8 mouse cellular contexts compared by ENCODE assay signal in genomic region chr3:40893816-40894258, GRCm38 (mm10). TPM values are rescaled to one million over a fixed set of nuclear protein-coding genes. Genes with fewer than 3 reads are reported as not detected.
A peak's percentile ranks its signal among the peaks of the same experiment; 100 is the strongest.
DNase-seq lines count a peak whose midpoint lies in the region; ATAC-seq and TF ChIP-seq lines count a peak whose summit lies in the region.
"Not testable (repeated sequence)": the region's sequence is repeated elsewhere in the genome, so short reads cannot be mapped to it uniquely, and the experiment has no call there.

No protein-coding gene starts in this region.

- H3K36me3 ChIP-seq in hindbrain, embryonic 10.5 days; lung, postnatal 0 days (ENCODE audit: insufficient read depth, low read length): not testable (repeated sequence)

- ATAC-seq in frontal cortex, adult (ENCODE audit: low TSS enrichment), result peak; percentile 95
- peak; percentile 100 for ATAC-seq in lung, postnatal 0 days

- peak overlapping the region; percentile 82 for H3K27ac ChIP-seq in hindbrain, embryonic 10.5 days
- H3K27ac ChIP-seq in lung, postnatal 0 days (ENCODE audit: low read length), result 0 out of 2 replicates have a peak overlapping the region, but pooled peaks have one; percentile 26

- H3K4me2 ChIP-seq in lung, postnatal 0 days (replicated peaks; ENCODE audit: low read depth, low read length), result peak overlapping the region; percentile 46

- H3K4me1 ChIP-seq in hindbrain, embryonic 10.5 days (replicated peaks), result peaks cover 13% of the 10 kb centered on the region
- H3K4me1 ChIP-seq in lung, postnatal 0 days (ENCODE audit: insufficient read depth, low read depth, low read length), result not testable (repeated sequence)

- not testable (repeated sequence) for H3K9me3 ChIP-seq in hindbrain, embryonic 10.5 days; lung, postnatal 0 days (ENCODE audit: low read length)

- peak overlapping the region; percentile 43 for H3K9ac ChIP-seq in lung, postnatal 0 days (replicated peaks; ENCODE audit: low read depth)

- peak; percentile 93 for DNase-seq in MEL-GATA-1-ER (ENCODE audit: extremely low read depth, low read depth)
- DNase-seq in cerebellum, adult 8-10 months, result peak; percentile 98
- peak; percentile 99 for DNase-seq in hindbrain, embryonic 10.5 days (ENCODE audit: low spot score)
- peak; percentile 99 for DNase-seq in layer of hippocampus, adult 9-11 months
- peak; percentile 99 for DNase-seq in lung, postnatal 0 days (ENCODE audit: low spot score)
- peak; percentile 95 for DNase-seq in ovary, postnatal 14 days (ENCODE audit: low spot score)
- peak; percentile 98 for DNase-seq in thymus, postnatal 14 days

- peak overlapping the region; percentile 62 for H3K4me3 ChIP-seq in hindbrain, embryonic 10.5 days
- H3K4me3 ChIP-seq in lung, postnatal 0 days (ENCODE audit: low read depth, low read length), result peak overlapping the region; percentile 51

- peak; percentile 77 for TF ChIP-seq CTCF in lung, postnatal 0 days (IDR thresholded peaks at IDR 0.05)

- WGBS in hindbrain, embryonic 10.5 days, result under 1% methylated on average over 38 of the region's 38 CpGs
- under 1% methylated on average over 36 of the region's 38 CpGs for whole genome bisulfite sequencing in lung, postnatal 0 days

- not testable (repeated sequence) for H3K27me3 ChIP-seq in hindbrain, embryonic 10.5 days (ENCODE audit: insufficient read depth, poor library complexity, severe bottlenecking); lung, postnatal 0 days (replicated peaks; ENCODE audit: insufficient read depth, low read length)

- TF ChIP-seq EP300 in lung, postnatal 0 days (IDR thresholded peaks at IDR 0.05), result not testable (repeated sequence)

RNA-seq across cellular contexts. Expression of gene 1700034I23Rik, which starts 8.5 kb away (rescaled TPM):
- 0.10 and 0.17 TPM in 2 replicates for polyA plus RNA-seq in hindbrain, embryonic 10.5 days (2016; fragmentation: Nextera tagmentation; extraction: Ambion mirVana)
- polyA plus RNA-seq in lung, postnatal 0 days (2015; fragmentation: Nextera tagmentation; extraction: Ambion mirVana), result 0.08 TPM in 1 of 2 replicates, not detected in the other

RNA-seq across cellular contexts. Expression of gene Abhd18, which starts 47.1 kb away (rescaled TPM):
- polyA plus RNA-seq in hindbrain, embryonic 10.5 days (2016; fragmentation: Nextera tagmentation; extraction: Ambion mirVana), result 6.2 and 6.9 TPM in 2 replicates
- polyA plus RNA-seq in lung, postnatal 0 days (2015; fragmentation: Nextera tagmentation; extraction: Ambion mirVana), result 4.7 and 5.9 TPM in 2 replicates

RNA-seq across cellular contexts. Expression of gene Mfsd8, which starts 47.2 kb away (rescaled TPM):
- 7.2 TPM in 2 replicates for polyA plus RNA-seq in hindbrain, embryonic 10.5 days (2016; fragmentation: Nextera tagmentation; extraction: Ambion mirVana)
- 7.1 and 8.9 TPM in 2 replicates for polyA plus RNA-seq in lung, postnatal 0 days (2015; fragmentation: Nextera tagmentation; extraction: Ambion mirVana)

RNA-seq across cellular contexts. Expression of gene Larp1b, which starts 55.8 kb away (rescaled TPM):
- 1.7 and 2.3 TPM in 2 replicates for polyA plus RNA-seq in hindbrain, embryonic 10.5 days (2016; fragmentation: Nextera tagmentation; extraction: Ambion mirVana)
- polyA plus RNA-seq in lung, postnatal 0 days (2015; fragmentation: Nextera tagmentation; extraction: Ambion mirVana), result 6.6 and 7.2 TPM in 2 replicates

Comparison
In these comparisons a context has a peak if more than half of its experiments do, and no peak if none do; other contexts are left out.
1. Peak in every context shown above with its lines: DNase-seq, ATAC-seq, H3K4me3 ChIP-seq and H3K27ac ChIP-seq.